Mouse (Mus musculus) kidney, adult 2 months (tissue): ENCODE results near the gene Hist1h2ad.
"Not testable (repeated sequence)": the region's sequence is repeated elsewhere in the genome, so short reads cannot be mapped to it uniquely, and the experiment has no call there.

Experiments
- CTCF ChIP-seq: fragments of 200-500 bp; conservative IDR thresholded peaks from 2 replicates; pipeline ENCODE4 v1.5.1; 2011; ENCODE audit warnings: low read depth, mild to moderate bottlenecking, control low read depth, low read length, moderate library complexity, mixed read lengths; ENCODE audit not compliant: insufficient read depth, insufficient read length
- POLR2A ChIP-seq: fragments of 200-500 bp; IDR thresholded peaks from one replicate; pipeline ENCODE4 v1.6.1; 2011; ENCODE audit warnings: low read depth, low read length, control low read depth

GRCm38 (mm10) chr13:23535137-23536075 lies 38.8 kb upstream of the Hist1h2ad start, which contains the start of gene Hist1h3g:
- TF ChIP-seq POLR2A, CTCF: not testable (repeated sequence)
